Mouse (Mus musculus): Measurements from ENCODE around the gene Wnk4.

GRCm38 (mm10) chr11:101323609-101324008, 63.2 kb downstream of the Wnk4 start:
- TF ChIP-seq CTCF (IDR thresholded peaks at IDR 0.05; ENCODE audit: borderline replicate concordance, insufficient read depth, low read length) = peak; percentile 95
- no peak for TF ChIP-seq POLR2A (IDR thresholded peaks at IDR 0.05; ENCODE audit: low read depth, low read length)

All from embryonic fibroblast, embryonic 13.5 days (primary cell).